Mouse (Mus musculus) stomach, postnatal 0 days (tissue): ENCODE measurements around the gene Cacna2d4. TPM values are rescaled to one million over a fixed set of nuclear protein-coding genes. Genes with fewer than 3 reads are reported as not detected.

Experiments used
- ATAC-seq: fragments of 200-750 bp; cut with Nextera tagmentation; 2 replicates; pipeline ENCODE4 v1.8.0; 2017; ENCODE audit not compliant: low FRiP score, low TSS enrichment
- DNase-seq: peaks from one replicate; pipeline ENCODE4 v3.0.0-alpha.2; 2016; ENCODE audit warnings: low spot score
- H3K27ac ChIP-seq: fragments of 300-500 bp; sonication (generic); replicated peaks from 2 replicates; pipeline ENCODE4 v1.5.1; 2014; ENCODE audit warnings: mild to moderate bottlenecking, control low read depth
- H3K27me3 ChIP-seq: fragments of 300-500 bp; sonication (generic); 2 replicates; pipeline ENCODE4 v1.6.1; 2014; ENCODE audit warnings: low read length; ENCODE audit not compliant: control insufficient read depth, insufficient read depth
- H3K36me3 ChIP-seq: fragments of 300-500 bp; sonication (generic); 2 replicates; pipeline ENCODE4 v1.6.1; 2014; ENCODE audit warnings: low read length, mixed read lengths; ENCODE audit not compliant: control insufficient read depth, insufficient read depth
- H3K4me1 ChIP-seq: fragments of 300-500 bp; sonication (generic); replicated peaks from 2 replicates; pipeline ENCODE4 v1.6.1; 2014; ENCODE audit warnings: antibody characterized with exemption; ENCODE audit not compliant: control insufficient read depth, insufficient read depth
- H3K4me2 ChIP-seq: fragments of 300-500 bp; sonication (generic); replicated peaks from 2 replicates; pipeline ENCODE4 v1.6.1; 2014; ENCODE audit warnings: low read depth, mild to moderate bottlenecking, control low read depth, moderate library complexity
- H3K4me3 ChIP-seq: fragments of 300-500 bp; sonication (generic); 2 replicates; pipeline ENCODE4 v1.5.1; 2014; ENCODE audit warnings: low read depth, low read length, control low read depth
- H3K9ac ChIP-seq: fragments of 300-500 bp; sonication (generic); 2 replicates; pipeline ENCODE4 v1.6.1; 2014; ENCODE audit warnings: mild to moderate bottlenecking, low read length, control low read depth, mixed read lengths
- H3K9me3 ChIP-seq: fragments of 300-500 bp; sonication (generic); 2 replicates; pipeline ENCODE4 v1.6.1; 2016; ENCODE audit warnings: low read length; ENCODE audit not compliant: control insufficient read depth
- CTCF ChIP-seq: IDR thresholded peaks from 2 replicates; pipeline ENCODE4 v1.5.1; 2016; ENCODE audit warnings: antibody characterized with exemption, low read depth, mild to moderate bottlenecking, moderate library complexity
- EP300 ChIP-seq: optimal IDR thresholded peaks from 2 replicates; pipeline ENCODE3; 2016; ENCODE audit warnings: antibody characterized with exemption
- WGBS: fragments of 180-500 bp; shearing (Covaris S2); extraction: QIAGEN DNeasy Blood & Tissue Kit; methylation state at CpG from one replicate; pipeline ENCODE4 v1.1.7; 2014; 5-methylcytosine and 5-hydroxymethylcytosine counted together
- polyA plus RNA-seq: library from polyadenylated mRNA; unstranded; fragments of >200 nt; fragmentation: Nextera tagmentation; extraction: Ambion mirVana; gene quantifications from 2 replicates; pipeline ENCODE4 v1.2.1, GENCODE M21; 2015

Gene Cacna2d4
- polyA plus RNA-seq, 1 experiment from 2014 or later = 0.13 TPM

DNA sequence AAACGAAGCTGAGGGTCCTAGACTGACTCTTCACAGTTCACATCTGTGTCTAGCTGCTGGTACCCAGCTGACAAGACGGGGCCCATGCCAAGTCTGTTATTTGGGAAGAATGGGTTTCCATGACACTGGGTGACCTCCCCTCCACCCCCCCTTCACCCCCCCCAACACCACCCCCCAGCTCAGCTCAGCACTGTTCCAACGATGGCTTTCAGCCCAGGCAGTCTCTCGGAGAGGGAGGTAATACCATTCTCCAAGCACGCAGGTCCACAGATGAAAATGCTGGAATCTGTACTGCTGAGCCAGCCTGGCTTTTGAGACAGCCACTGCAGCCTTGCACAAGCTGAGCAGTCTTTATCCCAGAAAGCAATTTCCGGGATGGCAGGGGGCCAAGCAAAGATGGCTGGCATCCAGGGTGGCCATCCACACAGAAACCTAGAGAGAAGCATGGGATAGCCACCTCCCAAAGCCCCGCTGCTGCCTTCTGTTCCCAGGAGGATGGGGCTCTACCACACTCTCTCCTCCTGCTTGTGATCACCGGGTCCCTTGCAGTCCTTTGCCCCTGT, 1.2 kb downstream of the Cacna2d4 start:
- H3K9me3 ChIP-seq = no peaks in the 10 kb centered on the region
- no peak overlapping the region for H3K27ac ChIP-seq
- no peaks in the 10 kb centered on the region for H3K4me1 ChIP-seq
- ATAC-seq = peak; percentile 41; the same call in 1 of the 2 replicates
- H3K4me3 ChIP-seq = no peak overlapping the region
- DNase-seq = peak; percentile 36
- no peaks in the 10 kb centered on the region for H3K27me3 ChIP-seq
- H3K9ac ChIP-seq = no peak overlapping the region
- H3K4me2 ChIP-seq = no peak overlapping the region
- H3K36me3 ChIP-seq = no peaks in the 10 kb centered on the region
- TF ChIP-seq CTCF (peak; percentile 3; the same call in 1 of the 2 replicates), EP300 (no peak)
- 48% methylated on average over 8 of the region's 8 CpGs for WGBS

DNA sequence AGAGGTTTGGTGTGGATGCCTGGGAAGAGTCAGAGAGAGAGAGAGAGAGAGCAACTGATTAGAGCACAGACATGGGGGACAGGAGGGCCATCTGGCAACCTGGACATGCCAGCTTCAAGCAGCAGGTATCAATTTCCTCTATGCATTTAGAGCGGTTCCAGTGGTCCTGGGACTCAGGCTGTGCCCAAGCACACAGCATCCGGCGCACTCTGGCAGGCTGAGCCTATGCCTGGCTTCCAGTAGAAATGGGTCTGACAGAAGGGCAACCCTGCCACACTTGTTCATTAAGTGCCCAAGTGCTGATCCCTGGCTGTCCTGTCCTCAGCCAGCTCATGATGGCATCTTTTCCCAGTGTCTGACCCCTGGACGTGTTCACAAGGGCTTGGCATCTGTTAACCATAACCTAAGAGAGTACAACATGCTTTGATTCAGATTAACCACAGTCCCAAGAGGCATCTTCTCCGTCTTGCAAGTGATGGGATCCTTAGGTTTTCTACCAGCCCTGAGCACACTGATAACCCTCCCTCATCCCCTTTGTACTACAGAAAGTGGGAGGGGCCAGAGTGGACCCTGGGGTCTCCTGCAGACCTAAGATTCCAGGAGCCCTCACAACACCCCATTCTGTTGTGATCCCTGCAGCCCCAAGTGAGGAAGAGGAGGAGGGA, 3.1 kb downstream of the Cacna2d4 start:
- Histone ChIP-seq H3K4me1 (no peaks in the 10 kb centered on the region), H3K36me3 (no peaks in the 10 kb centered on the region), H3K9me3 (no peaks in the 10 kb centered on the region), H3K9ac (no peak overlapping the region), H3K4me2 (no peak overlapping the region), H3K27me3 (no peaks in the 10 kb centered on the region), H3K4me3 (no peak overlapping the region), H3K27ac (no peak overlapping the region)
- WGBS = 83% methylated on average over 5 of the region's 5 CpGs
- no peak for TF ChIP-seq EP300
- ATAC-seq (no peak), DNase-seq (no peak)

DNA sequence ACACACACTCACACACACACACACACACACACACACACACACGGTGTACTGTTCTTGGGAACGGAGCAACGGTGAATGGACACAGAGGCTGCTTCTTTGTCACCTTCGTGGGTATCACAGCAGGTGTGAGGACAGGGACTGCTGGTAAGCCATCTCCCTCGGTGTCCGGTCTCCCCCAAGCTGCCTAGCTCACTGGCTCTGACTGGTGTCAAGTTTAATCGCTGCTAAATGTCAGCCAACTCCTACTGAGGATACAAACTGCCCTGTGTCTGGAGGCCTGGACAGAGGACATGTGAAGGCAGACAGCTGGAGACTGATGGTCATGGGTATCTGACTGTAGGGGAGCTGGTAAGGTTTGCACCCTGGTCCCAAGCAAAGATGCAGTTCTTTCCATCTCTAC, 3.9 kb downstream of the Cacna2d4 start:
- DNase-seq (no peak), ATAC-seq (no peak)
- H3K27me3 ChIP-seq = no peaks in the 10 kb centered on the region
- WGBS = 65% methylated on average over 7 of the region's 7 CpGs
- H3K9ac ChIP-seq = no peak overlapping the region
- no peak overlapping the region for H3K27ac ChIP-seq
- H3K36me3 ChIP-seq = no peaks in the 10 kb centered on the region
- TF ChIP-seq EP300 (no peak), CTCF (no peak)
- no peaks in the 10 kb centered on the region for H3K9me3 ChIP-seq
- H3K4me1 ChIP-seq = no peaks in the 10 kb centered on the region
- no peak overlapping the region for H3K4me3 ChIP-seq
- no peak overlapping the region for H3K4me2 ChIP-seq

DNA sequence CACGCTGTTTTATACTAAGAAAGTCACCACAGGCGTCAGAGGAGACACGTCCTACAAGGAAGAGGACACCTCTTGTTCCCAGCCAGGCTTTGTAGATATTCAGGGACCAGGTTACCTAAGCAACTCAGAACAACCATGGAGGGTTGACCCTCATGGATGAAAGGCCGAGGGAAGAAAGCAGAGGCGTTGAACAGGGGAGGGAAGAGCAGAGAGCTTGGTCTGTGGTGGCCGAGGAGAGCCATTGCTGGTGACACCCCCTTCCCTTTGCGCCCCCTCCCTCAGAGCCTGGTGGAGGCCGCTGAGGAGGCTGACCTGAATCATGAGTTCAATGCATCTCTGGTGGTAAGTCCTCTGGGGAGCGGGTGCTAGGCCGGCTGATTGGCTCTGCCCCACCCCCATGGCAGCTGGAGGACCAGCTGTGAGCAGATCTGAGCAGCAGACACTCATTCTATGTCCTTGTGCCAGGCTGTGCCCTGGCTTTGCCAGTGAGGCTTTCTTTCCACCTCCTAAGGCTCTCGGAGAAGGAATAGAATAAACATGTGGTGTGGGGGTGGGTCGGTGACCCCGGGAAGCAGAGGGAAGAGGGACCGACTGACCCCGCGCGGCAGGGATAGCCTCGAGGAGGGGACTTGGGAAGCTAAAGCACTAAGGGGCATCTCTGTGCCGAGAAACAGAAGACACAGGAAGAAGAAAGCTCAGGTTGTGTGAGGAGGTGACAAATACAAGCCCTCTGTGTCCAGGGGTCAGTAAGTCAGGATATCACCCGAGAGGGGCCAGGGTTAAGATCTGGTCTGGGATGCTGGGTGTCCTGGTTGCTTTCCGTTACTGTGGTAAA, 4.8 kb downstream of the Cacna2d4 start:
- ATAC-seq (0 out of 2 replicates have a peak, but pooled peaks have one; percentile 34), DNase-seq (no peak)
- no peaks in the 10 kb centered on the region for H3K36me3 ChIP-seq
- no peaks in the 10 kb centered on the region for H3K27me3 ChIP-seq
- 45% methylated on average over 19 of the region's 21 CpGs for WGBS
- H3K9ac ChIP-seq = no peak overlapping the region
- TF ChIP-seq EP300 = no peak
- TF ChIP-seq CTCF = no peak
- H3K4me2 ChIP-seq = no peak overlapping the region
- H3K27ac ChIP-seq = no peak overlapping the region
- H3K4me3 ChIP-seq = no peak overlapping the region
- no peaks in the 10 kb centered on the region for H3K9me3 ChIP-seq
- H3K4me1 ChIP-seq = no peaks in the 10 kb centered on the region

- Histone ChIP-seq H3K36me3 (no peaks in the 10 kb centered on the region), H3K9ac (no peak overlapping the region), H3K4me1 (no peaks in the 10 kb centered on the region), H3K27ac (no peak overlapping the region), H3K27me3 (no peaks in the 10 kb centered on the region), H3K4me2 (no peak overlapping the region), H3K9me3 (no peaks in the 10 kb centered on the region), H3K4me3 (no peak overlapping the region)
- ATAC-seq (no peak), DNase-seq (no peak)
- TF ChIP-seq EP300 (no peak), CTCF (peak; percentile 24; the same call in 1 of the 2 replicates)
- WGBS = 37% methylated on average over 2 of the region's 2 CpGs
Measured at GRCm38 (mm10) chr6:119246082-119246481, 9.8 kb downstream of the Cacna2d4 start.

DNA sequence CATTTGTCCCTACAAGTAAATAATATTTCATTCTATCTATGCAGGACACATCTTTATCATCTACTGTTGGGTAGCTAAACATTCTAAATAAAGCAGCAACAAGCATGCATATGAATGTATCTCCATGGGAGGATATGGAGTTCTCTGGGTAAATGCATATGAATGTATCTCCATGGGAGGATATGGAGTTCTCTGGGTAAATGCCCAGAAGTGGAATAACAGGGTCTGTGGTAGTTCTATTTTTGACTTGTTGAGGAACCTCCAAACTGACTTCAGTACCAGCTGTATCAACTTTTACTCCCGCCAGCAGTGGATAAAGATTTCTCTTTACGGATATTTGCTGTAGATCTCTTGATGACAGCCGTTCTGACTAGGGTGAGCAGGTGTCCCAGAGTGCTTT, 12.3 kb downstream of the Cacna2d4 start:
- Histone ChIP-seq H3K9me3 (no peaks in the 10 kb centered on the region), H3K36me3 (no peaks in the 10 kb centered on the region), H3K9ac (no peak overlapping the region), H3K27ac (no peak overlapping the region), H3K4me3 (no peak overlapping the region), H3K27me3 (no peaks in the 10 kb centered on the region), H3K4me2 (no peak overlapping the region), H3K4me1 (no peaks in the 10 kb centered on the region)
- ATAC-seq (no peak), DNase-seq (no peak)
- no peak for TF ChIP-seq EP300
- TF ChIP-seq CTCF = no peak
- WGBS = 72% methylated on average over 3 of the region's 3 CpGs
